Mouse (Mus musculus) kidney, adult 2 months (tissue): ENCODE measurements at regions not wholly inside any gene's neighbourhood (a gene's known extent, or its start where the extent isn't known, plus 50 kb on each side); places are given as distances from the start of the nearest gene placed in this dataset.

Source experiments
- CTCF ChIP-seq: fragments of 200-500 bp; conservative IDR thresholded peaks from 2 replicates; pipeline ENCODE4 v1.5.1; 2011; ENCODE audit warnings: low read depth, mild to moderate bottlenecking, control low read depth, low read length, moderate library complexity, mixed read lengths; ENCODE audit not compliant: insufficient read depth, insufficient read length
- POLR2A ChIP-seq: fragments of 200-500 bp; IDR thresholded peaks from one replicate; pipeline ENCODE4 v1.6.1; 2011; ENCODE audit warnings: low read depth, low read length, control low read depth

DNA sequence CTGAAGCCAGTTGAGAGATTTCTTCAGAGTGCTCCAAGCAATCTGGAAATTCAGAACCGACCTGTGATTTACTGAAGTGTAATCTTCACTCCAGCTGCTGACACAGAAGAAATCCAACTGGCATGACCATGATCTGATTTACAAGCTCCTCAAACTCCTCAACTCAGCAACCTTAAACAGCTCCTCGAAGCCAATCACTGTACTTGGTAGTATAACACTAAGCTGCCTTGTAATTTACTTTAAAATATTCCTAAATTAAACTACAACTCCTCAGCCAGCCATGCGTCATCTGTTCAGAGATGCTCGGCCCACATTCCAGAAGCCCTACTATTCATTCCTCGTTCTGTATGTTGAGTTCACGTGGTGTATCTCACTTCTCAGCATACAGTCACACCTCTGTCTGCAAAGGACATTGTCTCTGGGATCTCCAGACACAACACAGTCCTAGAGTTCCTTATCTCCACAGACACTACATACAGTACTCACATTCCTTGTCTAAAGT is 116.0 kb upstream of the Smad1 start:
- TF ChIP-seq CTCF: no peak
- no peak for TF ChIP-seq POLR2A
